Mouse (Mus musculus) spleen, adult 18-20 months (tissue): ENCODE data around the gene Agtr1a.

Source experiments
- DNase-seq, 2 experiments: peaks; one replicate each; pipeline ENCODE4 v3.0.0; 2022; ENCODE audit warnings: mixed read lengths in 2 of 2

Gene Agtr1a

DNA sequence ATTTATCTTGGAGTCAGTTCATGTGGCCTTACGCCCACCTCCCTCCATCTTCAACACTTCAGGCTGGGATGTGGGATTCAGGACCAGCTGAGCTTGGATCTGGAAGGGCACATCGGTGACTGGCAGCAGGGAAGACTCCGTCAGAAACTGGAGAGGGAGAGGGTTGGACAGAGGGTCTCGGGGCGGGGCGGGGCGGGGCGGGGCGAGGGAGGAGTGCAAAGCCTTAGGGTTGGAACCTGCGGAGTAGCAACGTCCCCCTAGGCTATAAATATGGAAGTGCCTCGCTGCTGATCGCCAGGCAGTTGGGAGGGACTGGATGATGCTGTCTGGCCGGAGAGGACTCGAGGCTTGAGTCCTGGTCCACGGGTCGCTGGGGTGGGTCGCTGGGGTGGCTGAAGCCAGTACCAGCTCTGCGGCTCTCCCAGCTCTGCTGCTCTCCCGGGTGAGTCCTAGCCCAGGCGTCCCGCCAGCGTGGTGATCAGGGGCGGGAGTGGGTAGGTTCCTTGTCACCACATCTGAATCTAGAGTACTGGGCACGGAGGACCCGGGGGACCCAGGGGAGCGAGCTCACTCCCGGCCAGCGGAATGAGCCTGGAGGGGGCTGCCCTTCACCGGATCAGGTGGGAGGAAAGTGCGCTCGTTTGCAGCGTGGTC lies at the start of gene Agtr1a:
TSS of gene Agtr1a (plus strand) at position 294 of the 654 bp plus-strand sequence.
- peak; percentile 4 to 6 for DNase-seq

DNA sequence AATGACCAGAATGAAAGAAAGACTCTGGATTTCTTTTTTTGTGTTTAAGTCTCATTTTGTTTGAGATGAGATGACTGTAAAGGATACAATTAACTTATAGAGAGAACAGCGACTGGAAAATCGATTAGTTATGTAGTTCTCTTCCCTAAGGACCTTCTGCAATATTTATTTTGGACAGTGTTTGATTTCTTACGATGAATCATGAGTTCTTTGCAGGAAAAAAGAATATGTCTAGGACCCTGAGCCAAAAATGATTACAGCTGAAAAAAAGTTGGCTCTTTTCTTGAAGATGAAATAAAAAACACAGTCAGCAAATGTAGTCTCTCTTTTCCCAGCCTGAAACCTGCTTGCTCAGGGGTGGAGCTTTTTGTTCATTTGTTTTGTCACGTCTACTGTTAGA lies 26.0 kb upstream of the Agtr1a start:
- DNase-seq = no peak

DNA sequence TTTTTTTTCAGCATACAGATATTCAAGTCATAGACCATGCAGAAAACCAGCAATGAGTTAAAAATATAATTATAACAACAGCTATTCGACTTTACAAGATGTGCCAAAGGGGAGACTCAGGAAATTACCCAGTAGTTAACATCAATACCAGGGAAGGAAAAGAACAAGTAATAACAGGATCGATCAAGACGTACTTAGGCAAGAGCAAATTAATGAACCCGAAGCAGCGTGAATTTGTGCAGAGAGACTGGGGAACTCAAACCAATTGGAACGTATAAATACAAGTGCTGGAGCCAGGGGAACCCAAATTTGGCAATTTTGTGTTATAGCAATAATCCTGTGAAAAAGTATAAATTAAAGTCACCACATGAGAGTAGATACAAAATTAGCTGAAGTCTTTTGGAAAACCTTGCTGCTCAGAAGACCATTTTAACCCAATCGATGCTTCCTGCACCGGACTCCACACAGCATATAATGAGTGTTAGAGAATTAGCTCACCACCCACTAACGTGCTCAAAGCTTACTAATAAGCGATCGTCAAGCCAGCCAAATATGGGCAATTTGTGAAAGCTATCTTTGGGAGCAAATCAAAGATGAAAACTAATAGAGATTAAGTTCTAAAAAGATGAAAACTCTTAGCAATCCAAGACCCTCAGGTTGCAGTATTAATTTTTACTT lies 11.4 kb upstream of the Agtr1a start:
- DNase-seq = no peak

DNA sequence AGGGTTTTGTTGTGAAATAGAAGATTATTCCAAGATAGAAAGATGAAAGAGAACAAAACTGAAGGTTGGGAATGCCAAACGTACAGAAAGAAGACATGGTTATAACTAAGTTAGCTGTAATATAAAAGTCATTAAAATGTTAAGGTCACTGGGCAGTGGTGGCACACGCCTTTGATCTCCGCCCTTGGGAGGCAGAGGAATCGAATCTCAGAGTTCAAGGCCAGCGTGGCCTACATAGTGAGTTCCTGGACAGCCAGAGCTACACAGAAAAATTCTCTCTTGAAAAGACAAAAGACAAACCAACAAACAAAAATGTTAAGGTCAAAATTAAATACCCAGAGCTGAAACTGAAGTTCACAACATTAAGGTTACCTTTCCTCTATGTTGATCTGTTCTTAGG lies 5.2 kb upstream of the Agtr1a start:
- no peak for DNase-seq

DNA sequence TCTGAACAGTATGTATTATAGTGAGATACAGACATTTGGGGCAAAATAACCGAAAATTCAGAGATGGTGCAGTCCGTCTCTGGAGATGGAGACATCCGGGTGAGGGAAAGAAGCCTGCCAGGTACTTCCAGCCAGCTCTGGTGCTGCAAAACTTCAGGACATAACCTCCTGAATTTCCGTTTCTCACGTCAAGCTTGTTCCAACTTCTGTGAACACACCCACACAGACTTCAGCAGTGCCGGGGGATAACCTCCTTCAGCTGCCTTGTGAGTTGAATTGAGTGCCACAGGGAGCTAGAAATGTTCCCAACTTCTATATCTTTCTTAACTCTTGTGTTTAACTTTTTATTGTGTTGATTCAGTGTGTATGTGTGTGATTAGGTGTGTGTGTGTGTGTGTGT lies 4.4 kb upstream of the Agtr1a start:
- DNase-seq = no peak

DNA sequence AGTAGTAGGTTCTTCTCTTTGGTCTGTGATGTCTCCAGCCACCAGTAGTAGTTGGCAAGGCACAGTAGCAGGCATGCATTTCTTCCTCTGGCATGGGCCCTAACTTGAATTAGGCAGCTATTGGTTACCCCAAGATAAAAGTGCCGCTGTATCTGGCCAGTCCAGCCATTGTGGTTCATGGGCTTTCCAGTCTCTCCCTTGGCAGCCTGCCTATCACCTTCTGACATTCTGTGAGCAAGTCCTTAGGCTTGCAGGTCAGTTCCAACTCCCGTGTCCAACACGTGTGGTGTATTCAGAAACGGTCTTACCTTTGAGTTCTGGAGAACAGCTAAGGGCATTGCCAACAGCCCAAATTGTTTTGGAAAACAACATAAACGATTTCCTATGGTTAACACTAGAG lies 3.7 kb upstream of the Agtr1a start:
- DNase-seq = no peak

DNA sequence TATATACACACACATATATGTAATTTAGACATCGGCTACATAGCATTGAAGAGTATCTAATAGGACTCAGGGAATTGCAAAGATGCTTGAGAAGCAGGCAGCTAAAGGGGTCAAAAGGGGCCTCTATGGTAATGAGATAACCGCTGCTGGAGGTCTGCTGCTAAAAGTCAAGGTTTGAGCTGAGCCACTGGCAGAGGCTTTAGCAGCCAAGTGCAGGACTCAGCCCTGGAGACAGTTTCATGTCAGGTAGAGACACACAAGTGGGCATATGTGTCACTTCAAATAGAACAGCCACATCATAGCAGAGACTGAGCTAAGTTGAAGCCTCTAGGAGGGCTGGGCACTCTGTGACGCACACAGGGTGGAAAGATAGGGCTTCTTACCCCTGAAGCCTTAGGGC lies 1.6 kb upstream of the Agtr1a start:
- no peak for DNase-seq

DNA sequence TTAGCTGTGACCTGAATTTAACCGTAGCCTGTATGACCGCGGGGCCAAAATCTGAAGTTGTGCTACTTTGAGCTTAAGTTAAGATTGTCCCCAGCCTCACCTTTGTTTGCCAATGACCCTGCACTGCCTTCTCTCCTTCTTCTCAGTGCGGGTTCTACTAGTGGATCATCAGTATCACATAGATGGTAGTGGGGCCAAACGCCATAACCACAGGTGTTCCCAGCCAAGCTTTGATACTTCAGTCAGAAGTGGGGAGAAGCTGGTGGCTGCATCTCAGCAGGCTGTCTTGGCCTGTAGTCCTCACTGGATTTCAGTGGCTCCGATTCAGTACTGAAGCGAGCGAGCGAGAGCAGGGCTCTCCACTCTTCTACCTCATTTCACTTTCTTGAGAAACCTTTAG lies 672 bp downstream of the Agtr1a start:
- DNase-seq = no peak

DNA sequence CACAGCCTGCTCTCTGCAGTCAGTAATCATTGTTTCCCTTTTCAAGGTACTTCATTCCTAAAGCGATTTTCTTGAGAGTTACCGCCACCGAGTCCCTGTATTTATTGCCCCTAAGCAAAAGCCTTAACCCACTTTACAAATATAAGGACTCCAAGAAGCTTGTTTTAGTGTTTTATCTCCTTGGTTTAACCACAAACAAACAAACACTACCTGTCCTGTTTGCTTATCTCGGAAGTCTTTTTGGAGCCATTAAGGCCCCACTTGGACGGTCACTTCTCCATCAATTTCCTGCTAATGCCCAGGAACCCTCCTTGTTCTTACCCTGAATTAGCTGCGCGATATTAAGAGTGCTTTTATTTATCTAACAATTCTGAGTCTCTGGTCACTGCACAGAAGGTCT lies 1.4 kb downstream of the Agtr1a start:
- no peak for DNase-seq

DNA sequence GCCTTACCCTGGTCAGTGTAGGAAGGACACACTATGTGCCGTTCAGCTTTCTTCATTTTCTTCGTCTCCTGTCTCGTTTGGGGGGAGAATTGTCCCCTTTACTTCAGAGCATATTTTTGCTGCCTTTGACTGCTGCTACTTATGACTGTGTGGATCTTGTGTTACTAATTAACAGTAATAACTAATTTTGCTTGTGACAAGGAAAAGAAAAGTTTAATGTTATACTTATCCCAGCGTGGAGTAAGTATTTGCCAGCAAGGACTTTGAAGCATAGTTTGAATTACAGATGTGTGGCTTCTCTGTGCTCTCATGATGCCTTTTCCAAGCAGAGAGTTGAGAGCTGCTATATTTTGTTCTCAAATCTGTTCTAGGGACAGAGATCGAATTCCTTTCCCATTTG lies 2.3 kb downstream of the Agtr1a start:
- no peak for DNase-seq

DNA sequence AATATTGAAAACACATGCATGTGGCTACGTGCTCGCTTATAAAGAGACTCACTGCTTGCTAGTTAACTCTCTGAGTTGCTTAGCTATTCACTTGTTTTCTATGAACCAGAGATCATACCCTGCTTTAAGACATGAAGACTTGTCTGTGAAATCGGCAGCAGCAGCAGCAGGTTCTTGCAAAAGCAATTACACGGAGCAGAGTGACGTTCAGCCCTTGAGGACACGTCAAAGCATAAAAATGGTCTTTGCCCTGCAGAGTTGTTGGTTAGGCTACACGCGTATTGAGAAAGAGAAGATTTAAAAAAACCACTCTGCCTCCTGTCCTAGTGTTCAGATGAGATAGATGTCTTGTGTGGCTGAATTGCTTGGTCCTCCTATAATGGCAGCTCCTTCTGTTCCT lies 3.7 kb downstream of the Agtr1a start:
- no peak for DNase-seq

DNA sequence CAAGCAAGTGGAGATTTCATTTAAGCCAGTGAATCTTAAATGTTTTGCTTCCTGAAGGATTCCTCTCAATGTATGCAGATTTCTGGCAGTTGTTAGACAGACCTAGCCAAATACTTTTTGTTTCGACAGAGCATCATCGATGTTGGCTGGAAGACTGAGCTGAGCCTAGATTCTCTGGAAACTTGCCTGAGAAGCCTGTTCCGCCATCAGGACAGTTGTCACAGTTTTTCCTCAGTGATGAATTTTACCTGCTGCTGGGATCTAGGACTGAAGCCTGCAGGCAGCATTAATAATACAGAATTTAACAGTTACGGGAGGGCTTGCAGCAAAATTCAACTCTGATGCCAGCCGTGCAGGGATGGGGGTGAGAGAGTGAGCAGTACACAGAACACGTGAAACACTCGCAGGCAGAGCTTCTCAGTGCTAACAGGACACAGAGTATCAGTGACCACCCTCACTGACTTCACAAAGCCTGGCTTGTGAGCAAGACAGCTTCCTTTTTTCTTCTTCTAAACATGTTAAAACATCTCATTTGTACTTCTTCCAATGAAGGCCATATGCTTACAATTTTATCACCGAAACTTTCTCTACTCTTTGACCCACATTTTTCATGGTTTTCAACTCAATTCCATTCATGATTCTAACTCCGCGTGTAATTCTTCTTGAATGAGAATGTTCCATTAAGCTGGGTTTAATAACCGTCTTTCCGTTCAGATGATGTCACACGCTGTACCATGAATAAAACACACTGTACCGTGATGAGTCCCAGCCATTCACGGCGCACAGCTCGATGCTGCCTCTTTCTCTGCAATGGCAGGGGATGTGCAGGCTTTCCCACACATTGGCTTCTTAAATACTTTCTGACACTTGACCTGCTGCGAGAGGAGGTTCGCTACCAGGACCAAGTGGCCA lies 6.0 kb downstream of the Agtr1a start:
- no peak for DNase-seq

DNA sequence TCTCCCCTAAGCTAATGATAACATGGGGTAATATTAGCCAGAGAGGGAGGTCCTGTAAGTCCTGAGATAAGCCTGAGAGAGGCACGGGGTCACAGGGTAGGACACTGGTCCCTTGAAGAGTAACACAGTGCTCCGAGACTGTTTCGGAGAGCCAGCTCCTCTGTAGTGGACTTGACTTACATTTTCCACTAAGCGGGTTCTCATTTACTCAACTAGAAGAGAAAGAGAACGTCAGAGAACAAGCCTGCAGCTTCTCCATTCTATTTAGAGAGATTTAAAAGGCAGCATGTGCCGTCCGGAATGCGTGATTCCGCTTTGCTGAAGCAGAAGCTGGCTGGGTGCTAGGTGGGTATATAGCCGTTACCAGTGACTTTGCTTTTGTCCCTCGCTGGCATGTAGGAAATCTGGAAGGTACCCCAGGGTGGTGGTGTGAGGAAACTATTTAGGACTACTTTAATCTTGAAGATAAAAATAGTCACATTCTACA lies 9.2 kb downstream of the Agtr1a start:
- no peak for DNase-seq

DNA sequence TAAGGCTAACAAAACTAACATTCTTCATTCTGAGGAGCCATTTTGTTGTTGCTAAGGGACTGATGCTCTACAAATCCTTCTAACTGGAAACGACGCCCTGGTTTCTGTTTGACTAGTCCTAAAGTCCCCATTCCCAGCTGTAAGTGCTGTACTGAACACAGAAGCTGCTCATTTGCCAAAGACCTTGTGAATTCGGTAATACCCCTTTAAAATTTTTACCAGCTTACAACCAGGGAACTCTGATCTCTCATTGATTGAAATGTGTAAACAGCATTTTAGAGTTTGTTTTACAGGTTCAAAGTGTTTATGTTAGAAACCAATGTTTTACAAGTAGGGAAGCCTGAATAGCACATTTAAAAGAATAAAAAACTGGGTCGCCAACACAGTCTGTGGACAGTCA lies 10.6 kb downstream of the Agtr1a start:
- no peak for DNase-seq

DNA sequence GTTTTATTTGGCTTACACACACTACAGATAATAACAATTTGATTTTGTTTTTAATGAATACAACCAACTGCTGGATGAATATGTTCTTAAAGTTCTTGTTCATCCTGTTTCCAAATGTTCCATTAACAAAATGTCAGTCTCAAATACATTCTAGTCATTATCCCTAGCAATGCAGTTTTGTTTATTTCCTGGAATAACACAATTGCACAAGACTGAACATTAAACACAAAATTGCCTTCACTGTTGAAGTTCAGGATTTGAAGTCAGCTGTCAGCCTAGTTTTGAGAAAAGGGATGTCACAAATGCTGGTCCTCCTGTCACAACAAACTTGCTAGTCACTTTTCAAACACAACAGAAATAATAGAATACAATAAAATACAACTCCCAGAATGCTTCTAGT lies 12.1 kb downstream of the Agtr1a start:
- DNase-seq = no peak

DNA sequence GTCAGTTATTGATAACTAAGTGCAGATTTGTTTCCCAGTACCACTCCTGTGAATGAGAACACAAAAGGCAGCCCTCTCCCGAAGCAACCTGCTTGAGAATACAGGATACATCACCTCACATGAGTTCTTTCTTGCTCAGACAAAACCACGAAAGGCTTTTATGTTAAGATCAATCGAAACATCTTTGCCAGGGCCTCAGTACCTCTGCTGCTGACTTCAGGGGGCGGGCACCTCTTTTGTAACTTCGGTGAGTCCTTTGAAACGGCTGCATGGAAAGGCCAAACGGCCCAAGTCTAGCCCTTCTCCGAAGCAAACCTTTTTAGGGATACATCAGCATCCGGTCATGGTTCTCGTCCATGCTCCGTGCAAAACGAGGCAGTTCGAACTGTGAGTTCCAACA lies 15.7 kb downstream of the Agtr1a start:
- DNase-seq = no peak

DNA sequence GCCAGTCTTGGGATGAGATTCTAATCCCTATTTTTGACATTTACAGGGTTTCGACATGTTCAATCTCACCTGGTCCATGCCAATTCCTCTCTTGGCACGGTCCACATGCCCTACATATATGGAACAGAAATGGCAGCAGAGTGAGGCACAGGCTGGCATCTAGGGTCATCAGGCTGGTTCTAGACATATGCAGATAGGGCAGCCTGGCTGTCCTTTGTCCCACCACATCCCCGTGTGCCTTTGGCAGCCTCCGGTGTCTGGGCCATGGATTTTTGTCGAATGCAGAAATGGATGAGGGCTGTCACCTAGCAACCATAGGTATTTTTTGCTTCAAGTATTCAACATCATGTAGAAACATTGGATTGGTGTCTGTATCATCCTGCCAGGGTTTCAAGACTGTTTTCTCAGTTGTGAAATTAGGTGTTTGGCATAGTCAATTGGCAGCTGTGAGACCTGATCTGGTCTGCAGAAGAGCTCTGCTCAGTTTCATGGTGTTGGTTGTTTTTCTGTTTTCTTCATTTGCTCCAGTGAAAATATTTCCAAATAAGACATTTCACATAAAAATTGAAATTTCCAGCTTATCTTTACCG lies 18.8 kb downstream of the Agtr1a start:
- DNase-seq = no peak

DNA sequence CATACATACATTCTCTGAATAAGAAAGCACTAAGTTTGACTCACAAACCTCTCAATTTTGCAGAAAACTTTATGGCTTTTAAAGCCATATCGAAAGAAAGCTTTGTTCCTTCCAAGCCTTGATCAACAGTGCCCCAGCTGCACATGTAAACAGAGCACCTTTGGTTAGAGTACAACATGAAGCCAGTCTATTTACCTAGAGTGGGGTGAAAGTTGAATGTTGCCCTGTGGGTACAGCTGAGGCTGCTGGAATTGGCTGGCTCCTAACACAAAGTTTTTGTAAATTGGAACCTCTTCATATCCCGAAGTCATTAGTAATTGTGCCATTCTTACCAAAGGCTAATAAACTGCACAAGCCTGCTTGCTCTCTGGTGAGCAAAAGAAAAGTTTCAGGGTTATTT lies 19.7 kb downstream of the Agtr1a start:
- DNase-seq = no peak

DNA sequence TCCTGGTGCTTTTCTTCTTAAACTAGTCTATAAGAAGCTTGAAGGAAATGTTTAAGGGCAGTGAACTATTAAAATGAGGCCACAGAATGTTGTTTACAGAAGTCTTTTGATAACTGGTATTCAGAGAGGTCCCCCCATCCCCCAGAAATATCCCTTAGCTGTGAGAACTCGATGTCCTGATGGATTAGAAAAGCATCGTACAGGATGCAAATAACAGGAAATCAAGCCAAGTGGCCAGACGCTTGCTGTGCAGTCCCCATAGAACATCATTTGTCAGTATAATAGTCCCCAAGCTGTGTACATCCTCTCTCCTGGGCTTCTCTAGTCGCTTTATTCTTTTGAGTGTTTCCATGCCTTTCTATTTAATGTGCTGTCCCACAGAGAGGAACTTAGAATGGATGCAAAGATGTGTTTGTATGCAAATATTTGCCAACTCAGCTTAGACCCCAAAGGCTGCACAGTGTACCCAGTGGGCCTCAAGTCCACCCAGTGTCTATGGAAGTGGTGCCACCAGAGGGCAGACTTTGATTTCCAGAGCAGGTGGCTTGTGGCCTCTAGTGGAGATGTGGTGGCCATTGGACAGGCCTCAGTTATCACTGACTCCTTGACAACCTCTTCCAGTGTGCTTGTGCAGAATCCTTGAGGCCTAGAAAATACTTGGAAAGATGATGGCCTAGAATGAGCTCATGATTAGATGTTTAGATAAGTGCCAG lies 22.4 kb downstream of the Agtr1a start:
- no peak for DNase-seq

DNA sequence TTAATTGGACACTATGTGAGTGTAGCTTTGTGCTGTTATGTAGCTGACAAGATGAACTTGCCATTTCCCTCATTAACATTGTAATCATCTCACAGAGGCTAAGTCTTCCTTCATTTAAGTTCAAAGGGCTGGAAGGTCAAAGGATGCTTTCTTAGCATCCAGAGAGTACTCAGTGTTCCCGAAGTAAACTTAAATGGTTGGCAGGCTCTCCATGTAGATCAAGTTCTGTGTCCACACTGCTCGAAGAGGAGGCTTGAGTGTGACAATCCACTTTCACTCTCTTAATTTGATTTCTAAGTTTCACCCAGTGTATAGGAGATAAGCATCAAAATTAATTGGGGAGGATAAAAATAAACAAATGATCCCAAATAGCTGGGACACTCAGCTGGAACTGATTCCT lies 23.6 kb downstream of the Agtr1a start:
- no peak for DNase-seq

DNA sequence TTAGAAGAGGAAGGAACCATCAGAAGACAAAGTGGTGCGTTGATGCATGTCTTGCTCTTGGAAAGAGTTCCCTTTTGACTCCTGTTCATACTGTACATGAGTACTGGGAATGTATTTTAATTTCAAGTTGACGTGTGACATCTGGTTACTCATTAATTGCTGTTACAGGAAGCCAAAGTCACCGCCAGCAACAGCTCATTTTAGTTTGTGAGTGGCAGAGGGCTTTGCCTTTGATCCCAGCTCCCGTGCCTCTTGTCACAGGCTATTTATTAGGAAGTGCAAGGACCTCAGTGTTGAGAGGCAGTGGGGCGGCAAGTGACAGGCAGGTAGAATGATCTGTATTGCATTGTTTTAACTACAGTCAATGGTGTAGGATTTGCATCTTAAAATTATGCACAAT lies 24.8 kb downstream of the Agtr1a start:
- no peak for DNase-seq

DNA sequence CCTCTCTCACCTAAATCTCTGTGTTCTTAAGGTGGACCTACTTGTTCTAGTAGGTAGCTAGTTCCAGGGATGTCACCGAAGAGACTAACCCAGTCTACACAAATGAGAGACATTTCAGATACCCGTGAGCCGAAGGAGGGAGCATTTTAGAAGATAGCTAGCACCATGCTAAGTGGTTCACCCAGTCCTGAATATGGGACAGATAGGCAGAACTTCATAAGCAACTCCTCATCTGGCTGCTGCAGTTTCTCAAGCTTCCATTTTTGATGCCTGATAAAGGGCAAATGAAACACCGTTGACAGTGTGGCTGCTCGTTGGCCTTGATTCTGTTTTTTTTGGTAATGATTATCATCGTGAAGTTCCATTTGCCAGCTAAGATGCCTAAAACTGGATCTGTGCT lies 25.8 kb downstream of the Agtr1a start:
- DNase-seq = no peak
